Mouse (Mus musculus) T-cell, adult 66 days (primary cell): ENCODE measurements around the gene Tanc2. TPM values are rescaled to one million over a fixed set of nuclear protein-coding genes. Genes with fewer than 3 reads are reported as not detected.

Experiments
- total RNA-seq, 2 experiments: library from RNA; stranded (reverse); gene quantifications; 3 replicates in 1 of 2; 4 replicates in 1 of 2; pipeline ENCODE4 v1.2.4; 2023

Gene Tanc2
- total RNA-seq, result 10 to 100 TPM; 27.5 to 29.5 TPM

GRCm38 (mm10) chr11:105589877-105590641 lies at the start of gene Tanc2:
Gene Tanc2, plus strand, starts transcription at chr11:105589986.

GRCm38 (mm10) chr11:105952911-105953386 lies 363.2 kb downstream of the Tanc2 start, which contains the start of gene Cyb561:
Gene Cyb561, minus strand, starts transcription at chr11:105953336.

GRCm38 (mm10) chr11:105967741-105968574 lies 378.2 kb downstream of the Tanc2 start, which contains the start of gene Ace:
Gene Ace, plus strand, starts transcription at chr11:105967945.

Other genes starting within 250 kb of the Tanc2 start
- not detected for gene March10, start 133.3 kb upstream of the Tanc2 start, total RNA-seq